Mouse (Mus musculus) stomach, postnatal 0 days (tissue): Measurements from ENCODE around the gene Mmp14. TPM values are rescaled to one million over a fixed set of nuclear protein-coding genes. Genes with fewer than 3 reads are reported as not detected.
A peak's percentile ranks its signal among the peaks of the same experiment; 100 is the strongest.

Experiments used
- ATAC-seq: fragments of 200-750 bp; cut with Nextera tagmentation; 2 replicates; pipeline ENCODE4 v1.8.0; 2017; ENCODE audit not compliant: low FRiP score, low TSS enrichment
- DNase-seq: peaks from one replicate; pipeline ENCODE4 v3.0.0-alpha.2; 2016; ENCODE audit warnings: low spot score
- H3K27ac ChIP-seq: fragments of 300-500 bp; sonication (generic); replicated peaks from 2 replicates; pipeline ENCODE4 v1.5.1; 2014; ENCODE audit warnings: mild to moderate bottlenecking, control low read depth
- H3K27me3 ChIP-seq: fragments of 300-500 bp; sonication (generic); 2 replicates; pipeline ENCODE4 v1.6.1; 2014; ENCODE audit warnings: low read length; ENCODE audit not compliant: control insufficient read depth, insufficient read depth
- H3K36me3 ChIP-seq: fragments of 300-500 bp; sonication (generic); 2 replicates; pipeline ENCODE4 v1.6.1; 2014; ENCODE audit warnings: low read length, mixed read lengths; ENCODE audit not compliant: control insufficient read depth, insufficient read depth
- H3K4me1 ChIP-seq: fragments of 300-500 bp; sonication (generic); replicated peaks from 2 replicates; pipeline ENCODE4 v1.6.1; 2014; ENCODE audit warnings: antibody characterized with exemption; ENCODE audit not compliant: control insufficient read depth, insufficient read depth
- H3K4me2 ChIP-seq: fragments of 300-500 bp; sonication (generic); replicated peaks from 2 replicates; pipeline ENCODE4 v1.6.1; 2014; ENCODE audit warnings: low read depth, mild to moderate bottlenecking, control low read depth, moderate library complexity
- H3K4me3 ChIP-seq: fragments of 300-500 bp; sonication (generic); 2 replicates; pipeline ENCODE4 v1.5.1; 2014; ENCODE audit warnings: low read depth, low read length, control low read depth
- H3K9ac ChIP-seq: fragments of 300-500 bp; sonication (generic); 2 replicates; pipeline ENCODE4 v1.6.1; 2014; ENCODE audit warnings: mild to moderate bottlenecking, low read length, control low read depth, mixed read lengths
- H3K9me3 ChIP-seq: fragments of 300-500 bp; sonication (generic); 2 replicates; pipeline ENCODE4 v1.6.1; 2016; ENCODE audit warnings: low read length; ENCODE audit not compliant: control insufficient read depth
- CTCF ChIP-seq: IDR thresholded peaks from 2 replicates; pipeline ENCODE4 v1.5.1; 2016; ENCODE audit warnings: antibody characterized with exemption, low read depth, mild to moderate bottlenecking, moderate library complexity
- EP300 ChIP-seq: optimal IDR thresholded peaks from 2 replicates; pipeline ENCODE3; 2016; ENCODE audit warnings: antibody characterized with exemption
- WGBS: fragments of 180-500 bp; shearing (Covaris S2); extraction: QIAGEN DNeasy Blood & Tissue Kit; methylation state at CpG from one replicate; pipeline ENCODE4 v1.1.7; 2014; 5-methylcytosine and 5-hydroxymethylcytosine counted together
- polyA plus RNA-seq: library from polyadenylated mRNA; unstranded; fragments of >200 nt; fragmentation: Nextera tagmentation; extraction: Ambion mirVana; gene quantifications from 2 replicates; pipeline ENCODE4 v1.2.1, GENCODE M21; 2015

The Mmp14 gene
- polyA plus RNA-seq, 1 experiment from 2014 or later, result 63.9 TPM

- no peak for DNase-seq
- Histone ChIP-seq H3K4me2 (no peak overlapping the region), H3K27me3 (peaks cover 6% of the 10 kb centered on the region; the same call in 1 of the 2 replicates), H3K36me3 (no peaks in the 10 kb centered on the region), H3K9ac (no peak overlapping the region), H3K4me1 (0 out of 2 replicates have a peak, but pooled peaks cover 4% of the 10 kb centered on the region), H3K4me3 (no peak overlapping the region), H3K9me3 (no peaks in the 10 kb centered on the region), H3K27ac (no peak overlapping the region)
- TF ChIP-seq EP300 (no peak), CTCF (no peak)
- no peak for ATAC-seq
- 84% methylated on average over 15 of the region's 15 CpGs for WGBS
Observed at GRCm38 (mm10) chr14:54477172-54477909, 45.9 kb downstream of the Mmp14 start.

- no peaks in the 10 kb centered on the region for H3K36me3 ChIP-seq
- H3K9ac ChIP-seq, result peak overlapping the region; percentile 53
- no peak overlapping the region for H3K27ac ChIP-seq
- peak overlapping the region; percentile 63 for H3K4me2 ChIP-seq
- ATAC-seq (no peak), DNase-seq (no peak)
- peak overlapping the region; percentile 38 for H3K4me3 ChIP-seq
- 3% methylated on average over 40 of the region's 40 CpGs for WGBS
- peaks cover 6% of the 10 kb centered on the region; the same call in 1 of the 2 replicates for H3K27me3 ChIP-seq
- H3K9me3 ChIP-seq, result no peaks in the 10 kb centered on the region
- TF ChIP-seq EP300 (no peak), CTCF (no peak)
- 0 out of 2 replicates have a peak, but pooled peaks cover 4% of the 10 kb centered on the region for H3K4me1 ChIP-seq
Observed at GRCm38 (mm10) chr14:54479451-54479920, 48.1 kb downstream of the Mmp14 start.

GRCm38 (mm10) chr14:54480673-54481072 lies 49.3 kb downstream of the Mmp14 start:
- H3K27ac ChIP-seq, result no peak overlapping the region
- H3K9me3 ChIP-seq, result no peaks in the 10 kb centered on the region
- no peak for DNase-seq
- no peak overlapping the region for H3K4me2 ChIP-seq
- 77% methylated on average over 6 of the region's 6 CpGs for WGBS
- no peaks in the 10 kb centered on the region for H3K36me3 ChIP-seq
- H3K4me1 ChIP-seq, result 0 out of 2 replicates have a peak, but pooled peaks cover 4% of the 10 kb centered on the region
- H3K27me3 ChIP-seq, result peaks cover 6% of the 10 kb centered on the region; the same call in 1 of the 2 replicates
- no peak overlapping the region for H3K9ac ChIP-seq
- no peak for ATAC-seq
- H3K4me3 ChIP-seq, result no peak overlapping the region
- TF ChIP-seq EP300 (no peak), CTCF (no peak)

- WGBS, result 74% methylated on average over 8 of the region's 8 CpGs
- Histone ChIP-seq H3K9ac (no peak overlapping the region), H3K4me3 (no peak overlapping the region), H3K27me3 (peaks cover 6% of the 10 kb centered on the region; the same call in 1 of the 2 replicates), H3K4me1 (0 out of 2 replicates have a peak, but pooled peaks cover under 1% of the 10 kb centered on the region), H3K27ac (no peak overlapping the region), H3K4me2 (no peak overlapping the region), H3K9me3 (no peaks in the 10 kb centered on the region), H3K36me3 (no peaks in the 10 kb centered on the region)
- ATAC-seq (no peak), DNase-seq (no peak)
- TF ChIP-seq EP300, result no peak
- no peak for TF ChIP-seq CTCF
Observed at GRCm38 (mm10) chr14:54481402-54481801, 50.0 kb downstream of the Mmp14 start.

- TF ChIP-seq CTCF (peak; percentile 76), EP300 (no peak)
- no peak overlapping the region for H3K9ac ChIP-seq
- H3K27me3 ChIP-seq, result peaks cover 6% of the 10 kb centered on the region; the same call in 1 of the 2 replicates
- DNase-seq (peak; percentile 49), ATAC-seq (peak; percentile 49; the same call in 1 of the 2 replicates)
- H3K27ac ChIP-seq, result no peak overlapping the region
- no peaks in the 10 kb centered on the region for H3K9me3 ChIP-seq
- no peaks in the 10 kb centered on the region for H3K4me1 ChIP-seq
- no peak overlapping the region for H3K4me2 ChIP-seq
- H3K4me3 ChIP-seq, result no peak overlapping the region
- no peaks in the 10 kb centered on the region for H3K36me3 ChIP-seq
- 42% methylated on average over 9 of the region's 9 CpGs for WGBS
Observed at GRCm38 (mm10) chr14:54482498-54482897, 51.1 kb downstream of the Mmp14 start.

GRCm38 (mm10) chr14:54485899-54486298 lies 54.5 kb downstream of the Mmp14 start:
- H3K9ac ChIP-seq, result no peak overlapping the region
- no peaks in the 10 kb centered on the region for H3K9me3 ChIP-seq
- TF ChIP-seq CTCF, result no peak
- no peak for TF ChIP-seq EP300
- H3K27ac ChIP-seq, result no peak overlapping the region
- H3K36me3 ChIP-seq, result no peaks in the 10 kb centered on the region
- H3K4me3 ChIP-seq, result no peak overlapping the region
- no peak overlapping the region for H3K4me2 ChIP-seq
- no peaks in the 10 kb centered on the region for H3K27me3 ChIP-seq
- H3K4me1 ChIP-seq, result no peaks in the 10 kb centered on the region
- WGBS, result 87% methylated on average over 7 of the region's 7 CpGs
- DNase-seq (no peak), ATAC-seq (no peak)
